Mouse (Mus musculus) lung, embryonic 14.5 days (tissue): ENCODE results near the gene 4930432M17Rik. TPM values are rescaled to one million over a fixed set of nuclear protein-coding genes. Genes with fewer than 3 reads are reported as not detected.

Experiments
- ATAC-seq: fragments of 200-750 bp; cut with Nextera tagmentation; 2 replicates; pipeline ENCODE4 v1.8.0; 2017; ENCODE audit warnings: mild to moderate bottlenecking, moderate TSS enrichment, moderate library complexity; ENCODE audit not compliant: insufficient read depth
- DNase-seq: peaks from one replicate; pipeline ENCODE4 v3.0.0-alpha.2; 2015
- H3K27ac ChIP-seq: fragments of 300-500 bp; sonication (generic); 2 replicates; pipeline ENCODE4 v1.5.1; 2014; ENCODE audit warnings: low read depth, mild to moderate bottlenecking, moderate library complexity
- H3K27me3 ChIP-seq: fragments of 300-500 bp; sonication (generic); 2 replicates; pipeline ENCODE4 v1.6.1; 2014; ENCODE audit warnings: low read length, control low read depth; ENCODE audit not compliant: insufficient read depth
- H3K36me3 ChIP-seq: fragments of 300-500 bp; sonication (generic); 2 replicates; pipeline ENCODE4 v1.6.1; 2014; ENCODE audit warnings: control low read depth; ENCODE audit not compliant: insufficient read depth
- H3K4me1 ChIP-seq: fragments of 300-500 bp; sonication (generic); 2 replicates; pipeline ENCODE4 v1.6.1; 2014; ENCODE audit warnings: antibody characterized with exemption, control low read depth; ENCODE audit not compliant: insufficient read depth
- H3K4me2 ChIP-seq: fragments of 300-500 bp; sonication (generic); 2 replicates; pipeline ENCODE4 v1.6.1; 2014; ENCODE audit warnings: mild to moderate bottlenecking
- H3K4me3 ChIP-seq: fragments of 300-500 bp; sonication (generic); 2 replicates; pipeline ENCODE4 v1.5.1; 2014; ENCODE audit warnings: low read depth, low read length
- H3K9ac ChIP-seq: fragments of 300-500 bp; sonication (generic); 2 replicates; pipeline ENCODE4 v1.6.1; 2014
- H3K9me3 ChIP-seq: fragments of 300-500 bp; sonication (generic); 2 replicates; pipeline ENCODE4 v1.6.1; 2016; ENCODE audit warnings: low read depth, low read length, control low read depth
- CTCF ChIP-seq: IDR thresholded peaks from 2 replicates; pipeline ENCODE4 v1.5.1; 2016; ENCODE audit warnings: antibody characterized with exemption, low read depth
- WGBS: fragments of 180-500 bp; shearing (Covaris S2); extraction: QIAGEN DNeasy Blood & Tissue Kit; methylation state at CpG from one replicate; pipeline ENCODE4 v1.1.7; 2014; 5-methylcytosine and 5-hydroxymethylcytosine counted together
- polyA plus RNA-seq: library from polyadenylated mRNA; unstranded; fragments of >200 nt; fragmentation: Nextera tagmentation; extraction: Ambion mirVana; gene quantifications from 2 replicates; pipeline ENCODE4 v1.2.1, GENCODE M21; 2014

4930432M17Rik gene
- not detected in 2 replicates for polyA plus RNA-seq

- no peak for TF ChIP-seq CTCF
- WGBS, result 75% methylated on average over 4 of the region's 4 CpGs
- no peak within 1 kb of the TSS for H3K9ac ChIP-seq
- H3K9me3 ChIP-seq, result no peaks in the 10 kb centered on the region
- no peaks in the 10 kb centered on the region for H3K36me3 ChIP-seq
- 0 out of 2 replicates have a peak, but pooled peaks cover 7% of the 10 kb centered on the region for H3K4me1 ChIP-seq
- no peak within 1 kb of the TSS for H3K4me3 ChIP-seq
- H3K4me2 ChIP-seq, result no peak within 1 kb of the TSS
- ATAC-seq, result no peak
- DNase-seq, result no peak
- H3K27me3 ChIP-seq, result no peaks in the 10 kb centered on the region
- H3K27ac ChIP-seq, result no peak within 1 kb of the TSS
Observed at GRCm38 (mm10) chr3:121670462-121670861, at the start of gene 4930432M17Rik. Gene 4930432M17Rik, plus strand, starts transcription at chr3:121670762.

- 58% methylated on average over 2 of the region's 2 CpGs for WGBS
- DNase-seq (no peak), ATAC-seq (peak; percentile 65; the same call in 1 of the 2 replicates)
Observed at GRCm38 (mm10) chr3:121625662-121626061, 44.9 kb upstream of the 4930432M17Rik start.

GRCm38 (mm10) chr3:121626273-121626672, 44.3 kb upstream of the 4930432M17Rik start:
- 77% methylated on average over 3 of the region's 3 CpGs for WGBS
- peak overlapping the region; percentile 61; the same call in 1 of the 2 replicates for H3K27ac ChIP-seq

More at GRCm38 (mm10) chr3:121625662-121626061, 44.9 kb upstream of the 4930432M17Rik start:
- Histone ChIP-seq H3K4me2 (no peak overlapping the region), H3K36me3 (no peaks in the 10 kb centered on the region), H3K4me1 (no peaks in the 10 kb centered on the region), H3K4me3 (no peak overlapping the region), H3K27ac (0 out of 2 replicates have a peak overlapping the region, but pooled peaks have one; percentile 61), H3K27me3 (no peaks in the 10 kb centered on the region), H3K9ac (no peak overlapping the region), H3K9me3 (no peaks in the 10 kb centered on the region)
- TF ChIP-seq CTCF, result no peak

GRCm38 (mm10) chr3:121628245-121628644, 42.3 kb upstream of the 4930432M17Rik start:
- Histone ChIP-seq H3K4me3 (no peak overlapping the region), H3K4me2 (no peak overlapping the region), H3K36me3 (no peaks in the 10 kb centered on the region), H3K9ac (no peak overlapping the region), H3K27me3 (no peaks in the 10 kb centered on the region), H3K4me1 (no peaks in the 10 kb centered on the region), H3K27ac (no peak overlapping the region), H3K9me3 (no peaks in the 10 kb centered on the region)
- no peak for TF ChIP-seq CTCF
- 48% methylated on average over 3 of the region's 3 CpGs for WGBS
- DNase-seq, result no peak
- no peak for ATAC-seq

More at GRCm38 (mm10) chr3:121626273-121626672, 44.3 kb upstream of the 4930432M17Rik start:
- TF ChIP-seq CTCF, result no peak
- DNase-seq, result no peak
- H3K9ac ChIP-seq, result no peak overlapping the region
- H3K9me3 ChIP-seq, result no peaks in the 10 kb centered on the region
- H3K36me3 ChIP-seq, result no peaks in the 10 kb centered on the region
- no peaks in the 10 kb centered on the region for H3K27me3 ChIP-seq
- no peak for ATAC-seq
- no peaks in the 10 kb centered on the region for H3K4me1 ChIP-seq
- H3K4me3 ChIP-seq, result no peak overlapping the region
- no peak overlapping the region for H3K4me2 ChIP-seq

GRCm38 (mm10) chr3:121630626-121631025, 39.9 kb upstream of the 4930432M17Rik start:
- no peaks in the 10 kb centered on the region for H3K9me3 ChIP-seq
- 69% methylated on average over 7 of the region's 7 CpGs for WGBS
- DNase-seq (no peak), ATAC-seq (no peak)
- no peak overlapping the region for H3K4me2 ChIP-seq
- TF ChIP-seq CTCF, result no peak
- no peak overlapping the region for H3K9ac ChIP-seq
- H3K4me3 ChIP-seq, result no peak overlapping the region
- no peaks in the 10 kb centered on the region for H3K4me1 ChIP-seq
- H3K27me3 ChIP-seq, result no peaks in the 10 kb centered on the region
- no peak overlapping the region for H3K27ac ChIP-seq
- no peaks in the 10 kb centered on the region for H3K36me3 ChIP-seq

- Histone ChIP-seq H3K27ac (no peak overlapping the region), H3K4me1 (peaks cover 4% of the 10 kb centered on the region; the same call in 1 of the 2 replicates), H3K9me3 (no peaks in the 10 kb centered on the region), H3K4me3 (no peak overlapping the region), H3K27me3 (no peaks in the 10 kb centered on the region), H3K36me3 (no peaks in the 10 kb centered on the region), H3K9ac (no peak overlapping the region), H3K4me2 (no peak overlapping the region)
- DNase-seq, result no peak
- TF ChIP-seq CTCF, result no peak
- no peak for ATAC-seq
- 78% methylated on average over 3 of the region's 3 CpGs for WGBS
Observed at GRCm38 (mm10) chr3:121634963-121635362, 35.6 kb upstream of the 4930432M17Rik start.

GRCm38 (mm10) chr3:121635505-121635904, 35.1 kb upstream of the 4930432M17Rik start:
- Histone ChIP-seq H3K36me3 (no peaks in the 10 kb centered on the region), H3K4me1 (peaks cover 4% of the 10 kb centered on the region; the same call in 1 of the 2 replicates), H3K4me3 (no peak overlapping the region), H3K4me2 (no peak overlapping the region), H3K27me3 (no peaks in the 10 kb centered on the region), H3K9ac (no peak overlapping the region), H3K9me3 (no peaks in the 10 kb centered on the region), H3K27ac (no peak overlapping the region; the same call in 1 of the 2 replicates)
- TF ChIP-seq CTCF, result no peak
- WGBS, result 48% methylated on average over 7 of the region's 7 CpGs
- peak; percentile 45; the same call in 1 of the 2 replicates for ATAC-seq
- peak; percentile 26 for DNase-seq

GRCm38 (mm10) chr3:121636315-121636714, 34.2 kb upstream of the 4930432M17Rik start:
- H3K27me3 ChIP-seq, result no peaks in the 10 kb centered on the region
- H3K9me3 ChIP-seq, result no peaks in the 10 kb centered on the region
- no peak overlapping the region for H3K4me2 ChIP-seq
- 42% methylated on average over 6 of the region's 6 CpGs for WGBS
- TF ChIP-seq CTCF, result peak; percentile 65
- peak; percentile 89 for ATAC-seq
- no peak overlapping the region for H3K27ac ChIP-seq
- DNase-seq, result peak; percentile 84
- no peaks in the 10 kb centered on the region for H3K36me3 ChIP-seq
- peaks cover 4% of the 10 kb centered on the region; the same call in 1 of the 2 replicates for H3K4me1 ChIP-seq
- no peak overlapping the region for H3K4me3 ChIP-seq
- H3K9ac ChIP-seq, result no peak overlapping the region
